Mouse (Mus musculus): ENCODE measurements around the gene Actn4. TPM values are rescaled to one million over a fixed set of nuclear protein-coding genes. Genes with fewer than 3 reads are reported as not detected.

Actn4 gene
- total and polyA plus RNA-seq, 3 experiments: 60.5 to 267 TPM; not detected in 1

- no peaks in the 10 kb centered on the region for H3K9me3 ChIP-seq (replicated peaks; ENCODE audit: insufficient read depth, low read length)
- no peak for TF ChIP-seq ELF1 (IDR thresholded peaks at IDR 0.05; ENCODE audit: low read depth, low read length)
- TF ChIP-seq ZNF384 (IDR thresholded peaks at IDR 0.05; ENCODE audit: low read depth, low read length): no peak
- TF ChIP-seq SIN3A (IDR thresholded peaks at IDR 0.05; ENCODE audit: low read length): no peak
- no peak for TF ChIP-seq GABPA (IDR thresholded peaks at IDR 0.05; ENCODE audit: low read depth, low read length)
- TF ChIP-seq ETS1 (IDR thresholded peaks at IDR 0.05; ENCODE audit: low read depth, low read length): no peak
- TF ChIP-seq CHD2 (IDR thresholded peaks at IDR 0.05; ENCODE audit: low read length): no peak
- no peak for TF ChIP-seq CHD1 (IDR thresholded peaks at IDR 0.05; ENCODE audit: low read depth, low read length)
- no peak for TF ChIP-seq KAT2A (conservative IDR thresholded peaks at IDR 0.05; ENCODE audit: low read depth, low read length)
- no peak for TF ChIP-seq ZC3H11A (IDR thresholded peaks at IDR 0.05; ENCODE audit: low read depth, low read length)
- TF ChIP-seq HCFC1 (IDR thresholded peaks at IDR 0.05; ENCODE audit: low read depth, low read length): no peak
- no peak for TF ChIP-seq MAX (IDR thresholded peaks at IDR 0.05; ENCODE audit: low read length)
- no peak for TF ChIP-seq BHLHE40 (IDR thresholded peaks at IDR 0.05; ENCODE audit: borderline replicate concordance, low read depth, low read length)
- no peak for TF ChIP-seq SMC3 (IDR thresholded peaks at IDR 0.05; ENCODE audit: low read depth, low read length)
- TF ChIP-seq UBTF (IDR thresholded peaks at IDR 0.05; ENCODE audit: borderline replicate concordance, insufficient read depth, low read depth, low read length): no peak
- no peak for TF ChIP-seq POLR2A (IDR thresholded peaks at IDR 0.05; ENCODE audit: control insufficient read depth in 1 of 2, insufficient read depth in 1 of 2, low read depth in 1 of 2, low read length in 2 of 2, poor library complexity in 1 of 2)
- TF ChIP-seq TBP (IDR thresholded peaks at IDR 0.05; ENCODE audit: low read depth, low read length): no peak
Observed at GRCm38 (mm10) chr7:28897661-28898060, 64.5 kb downstream of the Actn4 start.

DNA sequence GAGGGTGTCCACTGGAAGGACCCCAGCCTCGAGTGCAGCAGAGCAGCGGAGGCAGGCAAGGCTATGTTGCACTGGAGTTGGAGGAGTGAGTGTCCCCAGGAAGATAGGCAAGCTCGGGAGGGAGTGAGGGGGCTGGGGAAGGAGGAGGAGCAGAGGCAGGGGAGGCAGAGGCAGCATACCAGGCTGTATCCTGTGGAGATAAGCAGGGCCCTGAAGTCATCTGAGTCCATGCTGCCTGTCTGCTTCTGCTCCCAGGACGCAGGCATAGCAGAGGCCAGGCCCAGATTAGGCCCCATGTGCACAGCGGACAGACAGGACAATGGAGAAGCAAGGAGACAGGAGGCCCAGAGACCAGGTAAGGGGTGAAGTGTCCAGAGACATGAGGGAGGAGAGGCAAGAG lies 67.2 kb downstream of the Actn4 start:
- Histone ChIP-seq H3K4me1 (ENCODE audit: control insufficient read depth in 1 of 2, insufficient read depth in 2 of 2, low read length in 2 of 2) (no peaks in the 10 kb centered on the region), H3K27ac (ENCODE audit: control insufficient read depth, low read depth, low read length) (no peak overlapping the region)

More at GRCm38 (mm10) chr7:28897661-28898060, 64.5 kb downstream of the Actn4 start:
- Histone ChIP-seq H3K27me3 (ENCODE audit: control insufficient read depth in 1 of 2, insufficient read depth in 2 of 2, low read length in 2 of 2) (no peaks in the 10 kb centered on the region), H3K79me2 (ENCODE audit: control insufficient read depth, insufficient read depth, low read length, poor library complexity) (no peaks in the 10 kb centered on the region), H3K27ac (ENCODE audit: control insufficient read depth, low read depth, low read length) (no peak overlapping the region), H3K4me1 (ENCODE audit: control insufficient read depth in 1 of 2, insufficient read depth in 2 of 2, low read length in 2 of 2) (no peaks in the 10 kb centered on the region), H3K9ac (ENCODE audit: control insufficient read depth, low read depth, low read length, poor library complexity, severe bottlenecking) (no peak overlapping the region), H3K4me3 (ENCODE audit: control insufficient read depth in 1 of 2, insufficient read depth in 1 of 2, low read depth in 2 of 2, low read length in 2 of 2) (no peak overlapping the region), H3K36me3 (ENCODE audit: control insufficient read depth in 1 of 2, insufficient read depth in 2 of 2, low read length in 2 of 2) (peaks cover 0 to 19% of the 10 kb centered on the region in 2 experiments; a peak in 2 of 4 replicates)
- DNase-seq (ENCODE audit: low read depth, low spot score): no peak

More for the DNA sequence above, 67.2 kb downstream of the Actn4 start:
- peaks cover 0 to 13% of the 10 kb centered on the region in 2 experiments; a peak in 1 of 4 replicates for H3K36me3 ChIP-seq (ENCODE audit: control insufficient read depth in 1 of 2, insufficient read depth in 2 of 2, low read length in 2 of 2)
- TF ChIP-seq MYC (IDR thresholded peaks at IDR 0.05; ENCODE audit: low read depth, low read length) (no peak), RAD21 (IDR thresholded peaks at IDR 0.05; ENCODE audit: low read depth, low read length) (no peak), MAX (IDR thresholded peaks at IDR 0.05; ENCODE audit: low read length) (peak; percentile 70; the same call in 1 of the 2 replicates)
- no peak overlapping the region for H3K4me3 ChIP-seq (ENCODE audit: control insufficient read depth in 1 of 2, insufficient read depth in 1 of 2, low read depth in 2 of 2, low read length in 2 of 2)
- no peaks in the 10 kb centered on the region for H3K79me2 ChIP-seq (ENCODE audit: control insufficient read depth, insufficient read depth, low read length, poor library complexity)
- H3K27me3 ChIP-seq (ENCODE audit: control insufficient read depth in 1 of 2, insufficient read depth in 2 of 2, low read length in 2 of 2): no peaks in the 10 kb centered on the region
- H3K9ac ChIP-seq (ENCODE audit: control insufficient read depth, low read depth, low read length, poor library complexity, severe bottlenecking): no peak overlapping the region
- peak; percentile 35 for DNase-seq (ENCODE audit: low read depth, low spot score)
- no peaks in the 10 kb centered on the region for H3K9me3 ChIP-seq (replicated peaks; ENCODE audit: insufficient read depth, low read length)

Measured in MEL (cell line).